Mouse (Mus musculus) lung, embryonic 16.5 days (tissue): ENCODE measurements around the gene Cpeb1. TPM values are rescaled to one million over a fixed set of nuclear protein-coding genes. Genes with fewer than 3 reads are reported as not detected.

Experiments
- ATAC-seq: fragments of 200-750 bp; cut with Nextera tagmentation; 2 replicates; pipeline ENCODE4 v1.8.0; 2017; ENCODE audit warnings: low read depth, mild to moderate bottlenecking, moderate library complexity
- H3K27ac ChIP-seq: fragments of 300-500 bp; sonication (generic); 2 replicates; pipeline ENCODE4 v1.5.1; 2014; ENCODE audit warnings: mild to moderate bottlenecking, control low read depth, low read length
- H3K27me3 ChIP-seq: fragments of 300-500 bp; sonication (generic); 2 replicates; pipeline ENCODE4 v1.6.1; 2014; ENCODE audit warnings: low read depth, low read length, mixed read lengths; ENCODE audit not compliant: control insufficient read depth, insufficient read depth
- H3K36me3 ChIP-seq: fragments of 300-500 bp; sonication (generic); 2 replicates; pipeline ENCODE4 v1.6.1; 2014; ENCODE audit warnings: low read length; ENCODE audit not compliant: control insufficient read depth, insufficient read depth
- H3K4me1 ChIP-seq: fragments of 300-500 bp; sonication (generic); replicated peaks from 2 replicates; pipeline ENCODE4 v1.6.1; 2014; ENCODE audit warnings: low read length, mixed read lengths; ENCODE audit not compliant: control insufficient read depth, insufficient read depth
- H3K4me2 ChIP-seq: fragments of 300-500 bp; sonication (generic); 2 replicates; pipeline ENCODE4 v1.6.1; 2014; ENCODE audit warnings: low read depth, low read length, control low read depth
- H3K4me3 ChIP-seq: fragments of 300-500 bp; sonication (generic); 2 replicates; pipeline ENCODE4 v1.5.1; 2014; ENCODE audit warnings: mild to moderate bottlenecking, low read length, control low read depth
- H3K9ac ChIP-seq: fragments of 300-500 bp; sonication (generic); 2 replicates; pipeline ENCODE4 v1.6.1; 2014; ENCODE audit warnings: low read length, control low read depth
- H3K9me3 ChIP-seq: fragments of 300-500 bp; sonication (generic); 2 replicates; pipeline ENCODE4 v1.6.1; 2016; ENCODE audit warnings: low read length; ENCODE audit not compliant: control insufficient read depth
- WGBS: fragments of 180-500 bp; shearing (Covaris S2); extraction: QIAGEN DNeasy Blood & Tissue Kit; methylation state at CpG from one replicate; pipeline ENCODE4 v1.1.7; 2014; 5-methylcytosine and 5-hydroxymethylcytosine counted together
- polyA plus RNA-seq: library from polyadenylated mRNA; unstranded; fragments of >200 nt; fragmentation: Nextera tagmentation; extraction: Ambion mirVana; gene quantifications from 2 replicates; pipeline ENCODE4 v1.2.1, GENCODE M21; 2015

Gene Cpeb1
- polyA plus RNA-seq = 0.98 and 1.9 TPM in 2 replicates

GRCm38 (mm10) chr7:81455155-81455651, at the start of gene Cpeb1:
TSS of gene Cpeb1 (minus strand) at chr7:81455465.
- ATAC-seq = peak; percentile 72
- peak within 1 kb of the TSS; percentile 94 for H3K4me2 ChIP-seq
- no peaks in the 10 kb centered on the region for H3K9me3 ChIP-seq
- H3K9ac ChIP-seq = peak within 1 kb of the TSS; percentile 24
- H3K36me3 ChIP-seq = no peaks in the 10 kb centered on the region
- H3K4me1 ChIP-seq = peaks cover 19% of the 10 kb centered on the region
- peaks cover 61% of the 10 kb centered on the region for H3K27me3 ChIP-seq
- WGBS = under 1% methylated on average over 28 of the region's 28 CpGs
- no peak within 1 kb of the TSS for H3K27ac ChIP-seq
- H3K4me3 ChIP-seq = peak within 1 kb of the TSS; percentile 55

- 37% methylated on average over 2 of the region's 2 CpGs for WGBS
- Histone ChIP-seq H3K27me3 (peaks cover 2% of the 10 kb centered on the region; the same call in 1 of the 2 replicates), H3K4me2 (no peak overlapping the region), H3K4me1 (no peaks in the 10 kb centered on the region), H3K36me3 (no peaks in the 10 kb centered on the region), H3K4me3 (no peak overlapping the region), H3K9ac (no peak overlapping the region), H3K9me3 (no peaks in the 10 kb centered on the region), H3K27ac (no peak overlapping the region)
- ATAC-seq = no peak
Measured at GRCm38 (mm10) chr7:81501050-81501449, 45.8 kb upstream of the Cpeb1 start.

GRCm38 (mm10) chr7:81498181-81498580, 42.9 kb upstream of the Cpeb1 start, which contains the start of gene BC048679:
TSS of gene BC048679 (minus strand) at chr7:81498281.
- ATAC-seq = no peak
- 45% methylated on average over 7 of the region's 7 CpGs for whole genome bisulfite sequencing

DNA sequence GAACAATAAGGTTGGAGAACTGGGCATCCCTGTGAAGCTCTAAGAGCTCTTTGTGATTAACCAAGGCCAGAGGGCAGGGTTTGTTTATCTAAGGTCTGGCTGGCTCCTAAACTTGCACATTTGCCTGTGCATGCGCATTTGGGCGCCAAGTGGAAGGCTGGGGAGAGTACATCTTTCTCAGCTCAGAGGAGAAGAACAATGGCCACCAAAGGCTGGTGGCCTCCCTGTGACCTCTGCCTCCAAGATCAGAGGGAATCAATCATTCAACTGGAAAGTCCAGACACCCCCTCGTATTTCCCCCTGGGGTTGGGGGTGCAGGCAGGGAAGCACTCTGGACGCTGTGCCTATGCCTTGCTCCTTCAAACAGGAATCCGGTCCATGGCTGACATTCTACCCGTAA, 41.9 kb upstream of the Cpeb1 start:
- Histone ChIP-seq H3K36me3 (no peaks in the 10 kb centered on the region), H3K9ac (no peak overlapping the region), H3K9me3 (no peaks in the 10 kb centered on the region), H3K4me1 (peaks cover 3% of the 10 kb centered on the region; the same call in 1 of the 2 replicates), H3K4me3 (no peak overlapping the region), H3K27me3 (peaks cover 15% of the 10 kb centered on the region), H3K4me2 (no peak overlapping the region), H3K27ac (no peak overlapping the region)
- no peak for ATAC-seq
- 12% methylated on average over 6 of the region's 6 CpGs for WGBS

More at GRCm38 (mm10) chr7:81498181-81498580, 42.9 kb upstream of the Cpeb1 start, which contains the start of gene BC048679:
- Histone ChIP-seq H3K27ac (no peak within 1 kb of the TSS), H3K9me3 (no peaks in the 10 kb centered on the region), H3K4me2 (no peak within 1 kb of the TSS), H3K36me3 (no peaks in the 10 kb centered on the region), H3K4me1 (peaks cover 3% of the 10 kb centered on the region; the same call in 1 of the 2 replicates), H3K9ac (no peak within 1 kb of the TSS), H3K27me3 (peaks cover 5% of the 10 kb centered on the region; the same call in 1 of the 2 replicates), H3K4me3 (no peak within 1 kb of the TSS)

- peak; percentile 80 for ATAC-seq
- Histone ChIP-seq H3K4me1 (peaks cover 3% of the 10 kb centered on the region; the same call in 1 of the 2 replicates), H3K9me3 (no peaks in the 10 kb centered on the region), H3K27me3 (peaks cover 17% of the 10 kb centered on the region), H3K9ac (no peak within 1 kb of the TSS), H3K27ac (no peak within 1 kb of the TSS), H3K4me2 (peak within 1 kb of the TSS; percentile 71), H3K4me3 (peak within 1 kb of the TSS; percentile 48), H3K36me3 (no peaks in the 10 kb centered on the region)
- under 1% methylated on average over 57 of the region's 57 CpGs for WGBS
Measured at GRCm38 (mm10) chr7:81493331-81494021, 38.2 kb upstream of the Cpeb1 start, which contains the start of gene Ap3b2. TSS of gene Ap3b2 (minus strand) at chr7:81493925.

DNA sequence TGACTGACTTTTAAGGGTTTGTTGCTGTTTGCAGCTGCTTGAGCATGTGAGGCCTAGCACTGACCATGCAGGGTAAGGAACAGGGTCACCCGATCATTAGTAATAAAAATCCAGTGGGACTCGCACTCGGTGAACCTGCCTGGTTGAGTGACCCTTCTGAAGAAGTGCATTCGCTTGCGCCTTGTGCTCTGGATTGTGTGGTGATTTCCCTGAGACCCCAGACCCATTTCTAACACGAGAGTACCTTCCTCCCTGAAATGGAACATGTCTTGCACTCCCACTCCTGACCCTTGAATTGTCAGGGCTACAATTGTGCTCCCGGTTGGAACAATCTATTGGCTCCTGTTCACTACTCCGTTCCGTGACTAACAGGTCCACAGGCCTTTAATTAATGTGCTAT, 37.4 kb upstream of the Cpeb1 start:
- peaks cover 3% of the 10 kb centered on the region; the same call in 1 of the 2 replicates for H3K4me1 ChIP-seq
- ATAC-seq = no peak
- no peaks in the 10 kb centered on the region for H3K36me3 ChIP-seq
- no peak overlapping the region for H3K4me3 ChIP-seq
- no peaks in the 10 kb centered on the region for H3K9me3 ChIP-seq
- no peak overlapping the region for H3K27ac ChIP-seq
- WGBS = 52% methylated on average over 9 of the region's 9 CpGs
- no peak overlapping the region for H3K9ac ChIP-seq
- H3K4me2 ChIP-seq = no peak overlapping the region
- H3K27me3 ChIP-seq = peaks cover 16% of the 10 kb centered on the region

- no peak overlapping the region for H3K9ac ChIP-seq
- H3K9me3 ChIP-seq = no peaks in the 10 kb centered on the region
- H3K4me1 ChIP-seq = peaks cover 3% of the 10 kb centered on the region; the same call in 1 of the 2 replicates
- H3K27ac ChIP-seq = no peak overlapping the region
- H3K4me3 ChIP-seq = no peak overlapping the region
- H3K4me2 ChIP-seq = no peak overlapping the region
- H3K36me3 ChIP-seq = no peaks in the 10 kb centered on the region
- 10% methylated on average over 9 of the region's 9 CpGs for WGBS
- peaks cover 13% of the 10 kb centered on the region for H3K27me3 ChIP-seq
- no peak for ATAC-seq
Measured at GRCm38 (mm10) chr7:81489649-81490048, 34.4 kb upstream of the Cpeb1 start.

DNA sequence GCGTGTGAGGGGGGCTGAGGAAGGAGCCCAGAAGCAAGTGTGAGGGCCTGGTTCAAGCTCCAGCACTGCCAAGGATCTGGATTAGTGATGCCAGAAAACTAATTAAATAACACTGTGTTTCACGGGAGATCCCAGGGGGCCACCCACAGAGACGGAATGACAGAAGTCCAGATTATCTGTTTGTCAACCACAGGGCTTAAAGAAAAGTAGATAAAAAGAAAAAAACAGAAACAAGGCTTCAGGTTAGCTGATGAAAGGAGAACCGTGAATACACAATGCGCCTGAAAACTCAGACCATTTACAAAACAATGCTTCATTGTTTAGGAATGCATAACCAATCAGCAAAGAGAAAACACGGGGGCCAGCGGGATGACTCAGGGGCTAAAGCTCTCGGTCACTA, 25.5 kb upstream of the Cpeb1 start:
- H3K36me3 ChIP-seq = no peaks in the 10 kb centered on the region
- H3K9ac ChIP-seq = no peak overlapping the region
- peaks cover 16% of the 10 kb centered on the region for H3K27me3 ChIP-seq
- H3K4me1 ChIP-seq = no peaks in the 10 kb centered on the region
- no peak overlapping the region for H3K27ac ChIP-seq
- no peak for ATAC-seq
- H3K9me3 ChIP-seq = no peaks in the 10 kb centered on the region
- no peak overlapping the region for H3K4me3 ChIP-seq
- 7% methylated on average over 8 of the region's 8 CpGs for WGBS
- H3K4me2 ChIP-seq = no peak overlapping the region

DNA sequence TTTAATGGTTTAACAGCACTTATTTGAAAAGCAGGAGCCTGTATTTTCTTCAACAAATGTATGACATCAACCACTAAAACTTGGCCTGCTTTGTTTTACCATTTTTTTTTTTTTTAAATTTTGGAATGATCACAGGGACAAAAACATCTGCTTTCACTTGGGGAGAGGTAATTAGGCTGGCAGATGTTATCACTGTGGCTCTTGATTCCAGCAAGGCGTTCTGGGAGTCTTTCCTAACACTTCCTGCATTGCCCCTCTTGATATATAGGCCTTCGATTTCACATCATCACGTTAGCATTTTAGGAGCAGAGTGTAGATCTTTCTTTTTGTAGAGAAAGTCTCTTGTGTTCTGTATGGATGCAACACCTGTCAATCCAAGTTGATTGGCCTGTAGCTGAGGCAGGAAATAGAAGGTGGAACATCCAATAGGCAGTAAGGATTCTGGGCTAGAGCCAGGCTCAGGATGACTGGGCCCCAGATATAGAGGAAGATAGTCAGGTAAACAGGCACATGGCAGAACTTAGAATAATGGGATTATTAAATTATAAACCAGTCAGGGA, 24.3 kb upstream of the Cpeb1 start:
- H3K4me3 ChIP-seq = no peak overlapping the region
- H3K9me3 ChIP-seq = no peaks in the 10 kb centered on the region
- H3K27me3 ChIP-seq = peaks cover 16% of the 10 kb centered on the region
- no peaks in the 10 kb centered on the region for H3K36me3 ChIP-seq
- no peak overlapping the region for H3K9ac ChIP-seq
- WGBS = 48% methylated on average over 3 of the region's 3 CpGs
- H3K27ac ChIP-seq = no peak overlapping the region
- no peak for ATAC-seq
- no peak overlapping the region for H3K4me2 ChIP-seq
- H3K4me1 ChIP-seq = no peaks in the 10 kb centered on the region
